Mouse (Mus musculus): ENCODE results near the gene Ndufab1.
"Not testable (repeated sequence)": the region's sequence is repeated elsewhere in the genome, so short reads cannot be mapped to it uniquely, and the experiment has no call there.

Ndufab1 gene

DNA sequence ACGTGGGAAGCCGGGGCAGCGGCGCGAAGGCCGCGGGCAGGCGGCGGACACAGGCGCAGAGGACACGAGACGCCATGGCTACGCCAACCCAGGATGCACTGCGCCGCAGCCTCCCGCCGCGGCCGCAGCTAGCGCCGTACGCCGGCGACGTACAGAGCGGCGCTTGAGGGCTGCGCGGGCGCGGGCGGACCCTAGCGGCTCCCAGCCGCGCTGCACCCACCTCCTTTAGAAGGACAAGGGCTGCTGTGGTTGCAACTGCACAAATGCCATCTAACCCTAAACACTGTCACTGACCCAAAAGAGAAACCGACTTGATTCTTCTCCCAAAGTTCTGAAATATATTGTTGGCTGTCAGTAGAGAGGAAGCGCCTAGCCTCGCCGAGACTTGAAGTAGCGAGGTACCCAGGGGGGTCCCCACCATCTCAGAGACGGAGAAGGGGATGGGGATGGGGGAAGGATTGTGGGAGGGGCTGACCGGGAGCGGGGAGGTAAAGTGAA, at the start of gene Ndufab1:
Ndufab1 (minus strand) TSS at position 140 of the 498 bp plus-strand sequence.
- DNase-seq, result peak; percentile 82 to 95

DNA sequence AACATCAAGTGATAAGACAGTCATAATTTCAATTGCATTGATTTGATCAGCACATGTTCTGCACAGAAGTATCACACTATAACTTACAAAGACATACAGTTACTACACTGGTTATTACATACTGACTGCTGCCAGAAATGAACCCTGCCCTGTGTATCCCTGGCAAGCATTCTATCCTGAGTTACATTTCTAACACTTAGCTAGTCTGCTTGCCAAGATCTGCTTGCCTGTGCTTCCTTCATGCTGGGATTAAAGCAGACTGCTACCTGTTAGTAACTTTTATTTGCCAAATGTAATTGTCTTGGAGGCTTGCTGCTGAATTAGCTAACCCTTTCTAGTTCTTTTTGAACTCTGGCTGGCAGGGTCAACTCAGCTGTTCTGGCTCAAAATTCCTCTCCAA, 39.3 kb upstream of the Ndufab1 start:
- DNase-seq, result no peak

DNA sequence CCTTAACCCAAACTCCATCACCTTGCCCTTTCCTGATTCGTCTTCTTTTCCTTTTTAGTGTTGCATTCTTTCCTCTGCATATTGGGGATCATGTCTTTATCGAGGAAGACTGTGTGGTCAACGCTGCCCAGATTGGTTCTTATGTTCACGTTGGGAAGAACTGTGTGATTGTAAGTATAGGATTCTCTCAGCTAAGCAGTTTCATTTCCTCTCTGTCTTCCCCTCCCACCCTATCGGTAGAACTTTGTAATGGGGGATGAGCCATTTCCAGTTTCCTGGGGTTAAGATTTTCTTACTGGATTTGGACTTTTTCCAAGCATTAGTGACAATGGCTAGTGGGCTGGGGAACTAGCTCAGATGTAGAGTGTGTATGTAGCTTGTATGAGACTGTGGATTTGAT, 36.5 kb upstream of the Ndufab1 start:
- no peak for DNase-seq

GRCm38 (mm10) chr7:122137071-122137470, 35.4 kb upstream of the Ndufab1 start:
- DNase-seq, result no peak

DNA sequence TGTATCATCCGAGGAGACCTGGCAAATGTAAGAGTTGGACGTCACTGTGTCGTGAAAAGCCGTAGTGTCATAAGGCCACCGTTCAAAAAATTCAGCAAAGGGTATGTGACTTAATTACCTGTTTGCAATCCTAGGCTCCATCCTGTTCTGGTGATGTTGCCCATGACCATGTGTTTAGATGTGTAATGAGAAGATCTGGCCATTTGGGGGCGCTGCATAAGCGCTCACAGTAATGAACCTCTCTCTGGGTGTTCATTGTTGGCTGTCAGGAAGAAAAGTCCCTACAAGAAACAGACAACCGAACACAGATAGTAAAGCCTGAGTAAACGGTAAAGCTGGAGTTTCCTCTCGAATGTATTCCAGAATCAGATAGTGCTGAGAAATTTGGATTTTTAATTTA, 33.4 kb upstream of the Ndufab1 start:
- no peak for DNase-seq

GRCm38 (mm10) chr7:122133338-122133625, 31.6 kb upstream of the Ndufab1 start:
- DNase-seq, result no peak

DNA sequence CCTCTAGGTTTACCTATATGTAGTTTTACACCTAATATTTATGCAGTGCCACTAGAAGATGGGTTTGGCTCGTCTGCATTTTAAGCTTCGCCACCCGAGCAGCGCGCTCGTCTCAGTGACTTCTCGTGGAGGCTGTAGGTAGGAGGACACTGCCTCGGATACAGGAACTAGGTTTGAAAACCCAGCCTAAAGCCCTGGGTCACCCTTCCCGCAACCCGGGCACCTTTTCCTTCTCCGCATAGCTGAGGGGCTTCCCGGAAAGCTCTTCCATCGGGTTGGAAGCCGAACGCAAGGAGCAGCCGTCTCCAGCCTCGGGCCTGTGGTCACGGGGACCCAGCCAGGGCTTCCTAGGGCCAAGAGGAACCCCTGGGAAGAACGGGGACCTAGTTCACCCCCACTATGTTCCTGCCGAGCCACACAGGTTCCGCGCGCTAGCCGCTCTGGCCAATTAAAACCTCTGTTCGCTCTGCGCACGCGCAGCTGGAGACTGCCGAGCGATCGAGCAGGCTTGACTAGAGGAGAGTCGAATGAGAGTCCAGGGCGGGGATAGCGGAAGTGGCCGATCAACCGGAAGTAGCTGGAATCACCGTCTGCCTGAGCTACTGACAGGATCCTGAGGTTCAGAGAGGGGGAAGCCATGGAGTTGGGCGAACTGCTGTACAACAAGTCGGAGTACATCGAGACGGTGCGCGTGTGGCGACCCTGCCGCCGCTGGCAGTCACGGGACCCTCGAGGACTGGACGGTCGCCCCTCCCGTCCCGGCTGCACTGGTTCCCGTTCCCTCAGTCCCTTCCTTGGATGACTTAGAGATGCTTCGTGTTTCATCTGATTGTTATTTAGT, 31.0 kb upstream of the Ndufab1 start, which contains the start of the genes Palb2 and Dctn5:
Palb2 (minus strand) TSS at position 489 of the 841 bp plus-strand sequence.
Dctn5 (plus strand) TSS at position 545 of the 841 bp plus-strand sequence.
- peak; percentile 97 to 99 for DNase-seq

DNA sequence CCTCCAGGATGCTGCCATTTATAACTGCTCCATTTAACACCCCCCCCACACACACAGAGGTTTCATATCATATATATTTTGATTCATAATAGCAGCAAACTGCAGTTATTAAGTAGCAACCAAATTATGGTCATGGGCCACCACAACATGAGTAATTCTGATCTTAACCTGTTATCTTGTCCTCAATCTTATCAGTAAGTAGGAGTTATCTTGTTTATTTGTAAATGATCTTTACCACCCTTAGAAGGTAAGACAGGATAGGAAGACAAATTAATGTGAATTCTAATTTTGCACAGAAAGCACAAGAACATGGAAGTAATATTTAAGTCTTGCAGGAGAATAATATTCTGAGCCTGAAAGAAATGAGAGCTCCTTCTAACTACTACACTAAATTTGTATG, 30.1 kb upstream of the Ndufab1 start:
- DNase-seq, result no peak

- DNase-seq, result no peak
These were observed 25.3 kb upstream of the Ndufab1 start for GRCm38 (mm10) chr7:122126946-122127345.

GRCm38 (mm10) chr7:122125636-122126035, 23.9 kb upstream of the Ndufab1 start:
- no peak for DNase-seq

GRCm38 (mm10) chr7:122123518-122123917, 21.8 kb upstream of the Ndufab1 start:
- DNase-seq, result no peak

DNA sequence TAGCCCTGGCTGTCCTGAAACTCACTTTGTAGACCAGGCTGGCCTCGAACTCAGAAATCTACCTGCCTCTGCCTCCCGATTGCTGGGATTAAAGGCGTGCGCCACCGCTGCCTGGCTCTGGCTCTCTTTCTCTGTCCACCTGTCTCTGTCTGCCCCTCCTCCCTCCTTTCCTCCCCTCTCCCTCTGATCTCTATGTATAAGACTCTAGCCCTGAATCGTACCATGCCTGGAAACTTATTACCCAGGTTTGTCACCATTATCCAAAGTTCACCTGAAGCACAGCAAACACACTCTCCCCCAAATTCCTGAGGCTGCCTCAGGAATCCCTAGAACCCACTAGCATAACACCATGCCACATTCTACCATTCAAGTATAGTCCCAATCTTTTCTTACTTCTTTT, 6.5 kb upstream of the Ndufab1 start:
- no peak for DNase-seq

GRCm38 (mm10) chr7:122101014-122101746, 506 bp downstream of the Ndufab1 start:
- DNase-seq, result not testable (repeated sequence)

- DNase-seq, result peak; percentile 46 to 55
These were observed 2.5 kb downstream of the Ndufab1 start for GRCm38 (mm10) chr7:122099222-122099621.

DNA sequence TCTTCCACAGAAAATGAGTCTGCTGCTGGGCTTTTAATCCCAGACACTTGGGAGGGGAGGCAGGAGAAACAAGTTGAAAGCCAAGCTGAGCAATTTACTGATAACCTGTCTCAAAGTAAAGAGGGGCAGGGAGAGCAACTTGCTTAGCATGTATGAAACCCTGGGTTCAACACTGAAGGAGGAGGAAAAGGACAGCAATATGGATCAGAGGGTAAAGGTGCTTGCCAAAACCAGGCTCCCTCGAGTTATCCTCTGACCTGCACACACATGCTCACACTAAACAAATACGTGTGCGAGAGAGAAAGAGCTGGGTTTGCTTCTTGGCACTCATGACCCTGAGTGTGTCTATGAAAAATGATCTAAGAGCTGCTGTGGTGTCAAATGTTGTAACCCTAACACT, 3.7 kb downstream of the Ndufab1 start:
- DNase-seq, result no peak

GRCm38 (mm10) chr7:122094564-122095330, 6.9 kb downstream of the Ndufab1 start:
- no peak for DNase-seq

DNA sequence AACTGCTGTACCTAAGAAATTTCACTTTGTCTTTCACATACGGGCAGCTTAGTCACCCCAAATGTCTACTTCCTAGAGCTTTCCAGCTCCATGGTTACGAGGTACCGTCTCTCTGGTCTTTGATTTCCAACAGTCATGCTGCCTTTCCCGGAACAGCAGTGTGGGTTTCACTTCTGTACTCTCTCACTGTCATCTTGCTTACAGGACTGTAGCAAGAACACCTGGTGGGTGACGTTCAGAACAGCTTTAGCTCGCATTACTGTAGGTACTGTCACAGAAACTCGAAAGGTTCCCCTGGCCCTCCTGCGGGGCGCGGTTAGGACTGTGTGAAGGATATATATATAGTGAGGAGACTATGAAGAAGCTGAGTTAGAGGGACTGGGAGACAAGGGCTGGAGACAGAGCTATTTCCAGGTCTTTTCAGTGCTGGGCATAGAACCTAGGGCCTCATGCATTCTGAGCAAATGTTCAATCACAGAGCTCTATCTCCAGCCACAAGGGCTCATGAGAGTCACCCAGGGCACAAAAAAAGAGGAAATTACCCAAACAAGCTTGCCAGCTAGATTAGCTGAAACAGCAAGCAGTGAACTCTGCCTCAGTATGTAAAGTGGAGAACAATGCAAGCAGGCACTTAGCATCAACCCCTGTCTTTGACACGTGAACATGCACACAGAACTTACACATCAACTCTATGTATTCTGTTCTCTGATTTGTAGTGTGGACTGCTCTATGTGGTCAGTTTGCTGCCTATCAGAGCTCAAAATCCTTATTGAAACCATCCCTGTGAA, 14.3 kb downstream of the Ndufab1 start:
- DNase-seq, result no peak

- DNase-seq, result no peak
These were observed 20.6 kb downstream of the Ndufab1 start for GRCm38 (mm10) chr7:122081071-122081470.

- DNase-seq, result no peak
These were observed 21.7 kb downstream of the Ndufab1 start for GRCm38 (mm10) chr7:122079798-122080554.

GRCm38 (mm10) chr7:122074374-122074773, 27.3 kb downstream of the Ndufab1 start:
- no peak for DNase-seq

All from cerebellum, adult 18-20 months (tissue).